12 mouse cellular contexts compared by ENCODE assay signal in the genomic region with DNA sequence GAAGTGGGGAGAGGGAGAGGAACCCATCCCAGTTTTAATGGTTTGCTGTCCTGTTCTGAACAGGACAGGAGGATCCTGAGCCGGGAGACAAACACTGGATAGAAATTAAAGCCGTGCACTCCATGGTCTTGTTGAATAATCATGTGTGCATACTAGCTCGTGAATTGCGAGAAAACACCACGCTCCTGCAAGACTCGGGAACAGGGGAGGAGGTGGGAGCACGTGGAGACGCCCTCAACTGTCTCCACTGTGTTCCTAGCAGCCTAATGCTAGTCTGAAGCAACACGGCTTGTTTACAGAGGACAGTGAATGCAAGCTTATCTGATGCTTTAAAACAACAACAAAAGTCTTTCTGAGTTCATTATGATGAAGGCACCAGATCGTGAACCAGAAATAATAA.
"Had no signal": no experiment of that assay in that cellular context is flagged by ENCODE, and none has a peak within 500 bp of the region (broad histone marks: within the 10 kb centered on the region; RNA-seq: fewer than 3 reads in every experiment).

No protein-coding gene starts in this region.

- DNase-seq: kidney, adult 18-20 months; kidney, postnatal 10 days; kidney, postnatal 4 days; lung, adult 2 months; lung, postnatal 36 days; midbrain, embryonic 14.5 days had no signal

- H3K27ac ChIP-seq: intestine, embryonic 15.5 days; limb, embryonic 10.5 days; liver, embryonic 15.5 days; neural tube, embryonic 12.5 days had no signal

- ATAC-seq: intestine, embryonic 15.5 days; lung, postnatal 0 days had no signal

- H3K4me1 ChIP-seq: intestine, embryonic 15.5 days; liver, embryonic 15.5 days had no signal

- H3K9me3 ChIP-seq: intestine, embryonic 15.5 days; limb, embryonic 10.5 days; liver, embryonic 15.5 days; neural tube, embryonic 12.5 days had no signal

- H3K4me2 ChIP-seq: intestine, embryonic 15.5 days; liver, embryonic 11.5 days; liver, embryonic 15.5 days; neural tube, embryonic 12.5 days had no signal

- H3K9ac ChIP-seq: intestine, embryonic 15.5 days; liver, embryonic 15.5 days; neural tube, embryonic 12.5 days had no signal

- H3K27me3 ChIP-seq: intestine, embryonic 15.5 days; liver, embryonic 15.5 days; neural tube, embryonic 12.5 days had no signal

- H3K4me3 ChIP-seq: intestine, embryonic 15.5 days; limb, embryonic 10.5 days; liver, embryonic 15.5 days; neural tube, embryonic 12.5 days had no signal

- H3K36me3 ChIP-seq: intestine, embryonic 15.5 days; limb, embryonic 10.5 days; liver, embryonic 15.5 days; neural tube, embryonic 12.5 days had no signal
